Mouse (Mus musculus) MEL-GATA-1-ER (cell line): ENCODE data around the gene Gm10203.
"Not testable (repeated sequence)": the region's sequence is repeated elsewhere in the genome, so short reads cannot be mapped to it uniquely, and the experiment has no call there.

ENCODE experiments used
- DNase-seq: peaks from one replicate; pipeline ENCODE4 v3.0.0-alpha.2; 2012; ENCODE audit warnings: low read depth; ENCODE audit errors: extremely low read depth

Gm10203 gene

DNA sequence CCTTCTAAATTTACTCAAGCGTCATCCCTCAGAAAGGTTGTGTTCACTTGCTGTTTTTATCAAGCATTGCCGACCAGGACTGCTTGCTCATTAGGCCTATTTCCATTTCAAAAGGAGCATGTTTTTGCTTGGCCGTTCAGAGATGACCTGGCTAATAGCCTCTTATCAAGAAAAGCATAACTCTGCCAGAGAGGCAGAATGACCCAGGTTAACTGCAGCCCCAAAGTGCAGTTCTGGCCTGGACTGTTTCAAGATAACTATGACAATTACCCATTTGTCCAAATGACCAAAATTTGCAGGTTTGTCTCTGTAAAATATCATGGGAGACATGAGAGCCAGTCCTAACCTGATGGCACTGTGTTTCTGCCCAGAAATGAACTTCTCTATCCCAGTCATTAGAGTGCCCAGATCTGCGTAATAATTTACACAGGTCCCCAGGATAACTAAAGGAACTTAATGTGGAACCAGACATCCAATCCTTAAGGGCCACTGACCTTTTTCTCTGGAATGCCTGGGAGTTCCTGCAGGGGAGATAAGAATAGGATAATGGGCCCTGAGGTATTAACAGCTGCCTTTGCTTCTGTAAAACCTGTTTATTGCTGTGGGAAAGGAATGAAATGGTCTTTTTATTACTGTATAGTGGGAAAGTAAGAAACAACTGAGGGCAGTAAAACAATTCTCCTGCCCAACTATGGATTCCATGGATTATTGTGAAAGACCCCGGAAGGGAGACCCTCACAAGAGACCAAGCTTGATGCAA lies 4.6 kb downstream of the Gm10203 start:
- no peak for DNase-seq

GRCm38 (mm10) chr6:149135631-149136030 lies 5.7 kb downstream of the Gm10203 start:
- no peak for DNase-seq

- no peak for DNase-seq
Observed at GRCm38 (mm10) chr6:149137936-149138335, 8.0 kb downstream of the Gm10203 start.

GRCm38 (mm10) chr6:149139011-149139410 lies 9.0 kb downstream of the Gm10203 start:
- no peak for DNase-seq

- no peak for DNase-seq
Observed at GRCm38 (mm10) chr6:149139471-149139870, 9.5 kb downstream of the Gm10203 start, which contains the start of gene Etfbkmt. Gene Etfbkmt (plus strand): TSS chr6:149139849.

- DNase-seq = peak; percentile 78
Observed at GRCm38 (mm10) chr6:149141393-149142173, 11.6 kb downstream of the Gm10203 start.

- no peak for DNase-seq
Observed at GRCm38 (mm10) chr6:149145143-149145542, 15.2 kb downstream of the Gm10203 start.

DNA sequence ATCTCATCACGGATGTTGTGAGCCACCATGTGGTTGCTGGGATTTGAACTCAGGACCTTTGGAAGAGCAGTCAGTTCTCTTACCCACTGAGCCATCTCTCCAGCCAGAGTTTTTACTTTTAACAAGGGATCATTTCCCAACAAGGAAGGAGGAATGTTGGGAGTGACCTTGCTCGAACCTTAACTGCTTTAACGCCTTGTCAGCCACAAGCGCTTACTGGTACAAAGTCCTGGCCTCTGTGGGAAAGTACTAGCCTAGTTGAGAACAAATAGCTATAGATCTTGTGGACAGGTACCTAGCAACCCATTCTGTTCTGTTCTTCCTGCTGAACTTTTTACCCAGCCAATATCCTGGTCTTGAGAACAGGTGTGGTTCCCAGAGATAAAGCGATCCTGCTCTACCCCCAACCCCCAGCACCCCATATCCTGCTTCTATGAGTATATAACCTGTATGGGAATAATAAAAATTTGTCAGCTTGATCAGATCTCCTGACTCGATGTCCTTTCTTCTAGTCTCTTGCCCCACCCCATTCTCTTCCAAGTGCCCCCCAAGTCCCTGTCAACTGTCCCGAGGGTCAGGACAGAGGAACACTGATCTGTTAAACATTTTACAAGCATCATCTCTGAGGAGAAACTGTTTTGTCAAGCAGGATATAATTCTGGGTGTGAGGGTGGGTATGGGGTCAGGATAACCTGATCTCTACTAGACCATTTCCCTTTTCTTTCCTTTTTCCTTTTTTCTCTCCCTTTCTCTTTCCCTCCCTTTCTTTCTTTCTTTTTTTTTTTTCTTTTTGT lies 18.7 kb downstream of the Gm10203 start:
- no peak for DNase-seq

DNA sequence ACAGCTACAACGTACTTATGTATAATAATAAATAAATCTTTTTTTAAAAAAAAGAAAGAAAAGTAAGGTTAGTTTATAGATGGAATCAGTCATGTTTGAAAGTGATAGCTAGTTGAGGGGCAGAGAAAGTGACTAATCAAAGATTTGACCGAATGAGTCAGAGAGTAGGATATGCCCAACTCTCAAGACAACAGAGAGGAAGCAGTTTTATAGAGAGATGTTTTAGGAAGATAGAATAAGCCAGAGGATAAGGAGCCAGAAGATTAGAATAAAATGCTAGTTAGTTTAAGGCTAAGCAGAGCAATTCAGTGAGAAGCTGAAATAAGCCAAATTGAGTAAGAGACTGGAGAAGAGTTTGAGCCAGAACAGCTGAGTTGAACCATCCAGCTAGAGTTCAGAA lies 22.1 kb downstream of the Gm10203 start:
- no peak for DNase-seq

DNA sequence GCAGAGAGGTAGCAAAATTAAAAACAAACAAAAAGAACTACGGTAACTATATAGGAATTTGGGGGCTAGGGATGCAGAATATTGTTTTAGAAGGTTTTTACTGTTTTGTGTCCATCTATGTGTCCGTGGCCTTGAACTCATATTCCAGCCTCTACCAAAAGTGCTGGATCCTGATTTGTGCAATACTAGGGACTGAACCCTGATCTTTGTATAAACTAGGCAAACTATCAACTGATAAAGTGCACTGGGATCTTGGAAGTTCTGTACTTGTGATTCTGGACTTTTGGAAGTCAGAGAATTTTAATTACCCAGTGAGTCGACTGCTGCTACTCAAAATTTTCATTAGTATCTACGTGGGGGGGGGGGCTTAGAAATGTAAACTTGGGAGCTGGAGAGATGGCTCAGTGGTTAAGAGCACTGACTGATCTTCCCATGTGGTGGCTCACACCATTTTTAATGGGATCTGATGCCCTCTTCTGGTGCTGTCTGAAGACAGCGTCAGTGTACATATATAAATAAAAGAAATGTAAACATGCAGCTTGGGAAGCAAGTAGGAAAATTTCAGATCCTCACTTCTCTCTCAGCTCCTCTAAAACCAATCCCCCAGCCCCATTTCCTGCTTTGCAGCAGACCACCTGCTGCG lies 23.6 kb downstream of the Gm10203 start:
- no peak for DNase-seq

DNA sequence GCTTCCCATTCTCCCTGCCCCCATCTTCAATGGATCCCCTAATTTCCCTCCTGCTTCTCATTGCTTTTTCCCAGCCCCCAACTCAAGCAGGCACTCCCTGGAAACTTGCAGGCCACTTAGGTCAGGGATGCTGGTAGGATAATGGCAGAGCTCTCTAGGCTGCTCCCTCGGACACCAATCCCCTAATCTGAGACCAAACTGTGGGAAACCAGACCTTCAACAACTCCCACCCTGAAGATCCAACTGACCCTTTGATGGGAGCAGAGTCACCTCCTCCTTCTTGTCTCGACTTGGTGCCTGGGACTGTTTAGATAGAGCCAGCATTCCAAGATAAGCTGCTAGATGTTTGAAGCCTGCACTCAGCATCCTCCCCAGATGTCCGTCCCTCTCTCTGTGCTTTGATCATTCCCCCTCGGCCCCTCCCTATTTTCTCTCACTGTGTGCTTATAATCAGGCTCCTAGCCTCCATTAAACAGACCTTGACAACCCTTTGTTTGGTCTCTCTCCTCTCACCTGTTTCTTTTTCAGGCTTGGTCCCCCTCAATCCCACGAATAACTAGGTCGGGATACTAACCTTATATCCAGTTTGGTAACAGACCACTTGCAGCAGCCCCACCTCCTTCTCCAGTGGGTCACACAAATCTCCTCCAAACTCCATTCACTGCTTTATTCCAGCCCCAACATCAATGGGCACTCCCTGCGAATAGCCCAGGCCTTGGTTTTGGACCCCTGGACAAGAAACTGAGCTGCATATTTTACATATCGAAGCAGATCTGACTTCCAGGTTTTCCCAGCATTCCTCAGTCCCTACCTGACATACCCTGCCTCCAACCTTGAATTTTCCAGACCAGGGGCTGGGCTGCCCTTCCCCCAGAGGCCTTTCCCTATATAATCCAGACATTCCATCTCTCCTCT lies 24.4 kb downstream of the Gm10203 start:
- no peak for DNase-seq

- DNase-seq = no peak
Observed at GRCm38 (mm10) chr6:149155031-149155841, 25.3 kb downstream of the Gm10203 start.

GRCm38 (mm10) chr6:149167038-149167437 lies 37.1 kb downstream of the Gm10203 start:
- DNase-seq = not testable (repeated sequence)

GRCm38 (mm10) chr6:149167672-149168071 lies 37.7 kb downstream of the Gm10203 start:
- no peak for DNase-seq

- DNase-seq = no peak
Observed at GRCm38 (mm10) chr6:149168436-149168835, 38.5 kb downstream of the Gm10203 start.

DNA sequence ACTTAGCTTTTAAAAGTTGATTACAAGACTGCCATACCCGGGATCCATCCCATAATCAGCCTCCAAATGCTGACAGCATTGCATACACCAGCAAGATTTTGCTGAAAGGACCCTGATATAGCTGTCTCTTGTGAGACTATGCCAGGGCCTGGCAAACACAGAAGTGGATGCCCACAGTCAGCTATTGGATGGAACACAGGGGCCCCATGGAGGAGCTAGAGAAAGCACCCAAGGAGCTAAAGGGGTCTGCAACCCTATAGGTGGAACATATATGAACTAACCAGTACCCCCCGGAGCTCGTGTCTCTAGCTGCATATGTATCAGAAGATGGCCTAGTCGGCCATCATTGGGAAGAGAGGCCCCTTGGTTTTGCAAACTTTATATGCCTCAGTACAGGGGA lies 40.0 kb downstream of the Gm10203 start:
- DNase-seq = not testable (repeated sequence)

- DNase-seq = no peak
Observed at GRCm38 (mm10) chr6:149173831-149174625, 44.1 kb downstream of the Gm10203 start.

- no peak for DNase-seq
Observed at GRCm38 (mm10) chr6:149174932-149175570, 45.1 kb downstream of the Gm10203 start.
